Mouse (Mus musculus): ENCODE measurements around the gene Mrgprh. TPM values are rescaled to one million over a fixed set of nuclear protein-coding genes. Genes with fewer than 3 reads are reported as not detected.

Mrgprh gene
- polyA plus RNA-seq, 1 experiment from 2014 or later, result 0.13 TPM

DNA sequence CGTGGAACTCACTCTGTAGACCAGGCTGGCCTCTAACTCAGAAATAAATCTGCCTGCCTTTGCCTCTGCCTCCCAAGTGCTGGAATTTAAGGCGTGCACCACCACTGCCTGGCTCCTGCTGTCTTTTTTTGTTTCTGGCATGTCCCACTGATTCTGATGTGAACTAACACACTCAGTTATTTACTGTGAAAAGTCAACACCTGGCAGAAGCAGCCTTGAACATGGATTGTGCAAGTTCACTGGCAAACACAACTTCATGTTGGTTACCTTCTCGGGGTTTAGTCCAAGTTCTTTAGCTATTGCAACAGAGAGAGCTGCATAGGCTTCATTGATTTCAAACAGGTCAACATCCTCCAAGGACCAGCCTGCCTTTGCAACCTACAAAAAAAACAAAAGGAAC is 49.2 kb downstream of the Mrgprh start:
- no peak for ATAC-seq (ENCODE audit: insufficient number of reproducible peaks, insufficient read depth, low FRiP score, low TSS enrichment)
- H3K4me2 ChIP-seq (replicated peaks), result no peak overlapping the region
- 93% methylated on average over 3 of the region's 3 CpGs for WGBS
- no peak overlapping the region for H3K27ac ChIP-seq
- H3K27me3 ChIP-seq, result no peaks in the 10 kb centered on the region
- H3K9me3 ChIP-seq, result no peaks in the 10 kb centered on the region
- H3K36me3 ChIP-seq, result peaks cover 61% of the 10 kb centered on the region
- H3K4me3 ChIP-seq, result no peak overlapping the region
- no peak overlapping the region for H3K9ac ChIP-seq
- no peaks in the 10 kb centered on the region for H3K4me1 ChIP-seq

DNA sequence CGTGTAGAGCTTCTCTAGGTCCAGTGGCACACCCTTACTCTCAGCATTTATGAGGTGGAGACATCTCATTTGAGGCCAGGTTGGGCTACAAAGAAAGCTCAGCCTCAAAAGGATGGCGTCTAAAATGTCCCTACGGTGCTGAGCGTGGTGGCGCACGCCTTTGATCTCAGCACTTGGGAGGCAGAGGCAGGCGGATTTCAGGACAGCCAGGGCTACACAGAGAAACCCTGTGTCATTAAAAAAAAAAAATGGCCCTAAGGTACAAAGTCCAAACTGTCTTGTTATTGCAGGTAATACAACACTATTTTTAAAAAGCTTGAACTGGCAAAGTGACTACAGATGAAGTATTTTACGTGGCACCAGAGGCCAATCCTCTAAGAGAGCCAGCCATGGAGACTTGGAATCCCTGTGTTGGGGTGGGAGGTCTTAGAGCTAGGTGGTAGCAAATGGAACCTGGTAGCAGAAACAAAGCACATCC is 49.9 kb downstream of the Mrgprh start:
- no peak for ATAC-seq (ENCODE audit: insufficient number of reproducible peaks, insufficient read depth, low FRiP score, low TSS enrichment)
- Histone ChIP-seq H3K9ac (no peak overlapping the region), H3K36me3 (peaks cover 53% of the 10 kb centered on the region), H3K4me3 (no peak overlapping the region), H3K27me3 (no peaks in the 10 kb centered on the region), H3K4me2 (replicated peaks) (no peak overlapping the region), H3K27ac (no peak overlapping the region), H3K4me1 (no peaks in the 10 kb centered on the region), H3K9me3 (no peaks in the 10 kb centered on the region)
- 91% methylated on average over 8 of the region's 8 CpGs for WGBS

Small RNA genes lying within 50 kb of the gene (microRNA-seq; reads per million reads assigned to microRNA genes)
- not detected for gene Gm24085

Other genes with a start within 250 kb of the Mrgprh start
- 0.08 and 0.42 TPM in 2 replicates for gene Slc22a1, start 200.2 kb upstream of the Mrgprh start, polyA plus RNA-seq (2016; fragmentation: Nextera tagmentation; extraction: Ambion mirVana)
- 37.1 and 38.1 TPM in 2 replicates for gene Igf2r, start 106.4 kb upstream of the Mrgprh start, polyA plus RNA-seq (2016; fragmentation: Nextera tagmentation; extraction: Ambion mirVana)
- 0.70 and 1.3 TPM in 2 replicates for gene Mas1, start 7.9 kb upstream of the Mrgprh start, polyA plus RNA-seq (2016; fragmentation: Nextera tagmentation; extraction: Ambion mirVana)
- gene Pnldc1, start 34.2 kb downstream of the Mrgprh start, polyA plus RNA-seq (2016; fragmentation: Nextera tagmentation; extraction: Ambion mirVana), result 3.0 and 4.1 TPM in 2 replicates
- gene Tcp1, start 39.7 kb downstream of the Mrgprh start, polyA plus RNA-seq (2016; fragmentation: Nextera tagmentation; extraction: Ambion mirVana), result 475 and 490 TPM in 2 replicates
- 161 and 171 TPM in 2 replicates for gene Mrpl18, start 40.3 kb downstream of the Mrgprh start, polyA plus RNA-seq (2016; fragmentation: Nextera tagmentation; extraction: Ambion mirVana)
- gene Acat3, start 64.6 kb downstream of the Mrgprh start, polyA plus RNA-seq (2016; fragmentation: Nextera tagmentation; extraction: Ambion mirVana), result 1.0 and 1.4 TPM in 2 replicates
- 280 and 284 TPM in 2 replicates for gene Acat2, start 84.7 kb downstream of the Mrgprh start, polyA plus RNA-seq (2016; fragmentation: Nextera tagmentation; extraction: Ambion mirVana)
- 141 and 146 TPM in 2 replicates for gene Wtap, start 118.1 kb downstream of the Mrgprh start, polyA plus RNA-seq (2016; fragmentation: Nextera tagmentation; extraction: Ambion mirVana)
- gene Sod2, start 130.8 kb downstream of the Mrgprh start, polyA plus RNA-seq (2016; fragmentation: Nextera tagmentation; extraction: Ambion mirVana), result 83.1 and 87.8 TPM in 2 replicates
- gene Gpr31b, start 176.3 kb downstream of the Mrgprh start, polyA plus RNA-seq (2016; fragmentation: Nextera tagmentation; extraction: Ambion mirVana), result not detected in 2 replicates
- gene Tcp10b, start 185.1 kb downstream of the Mrgprh start, polyA plus RNA-seq (2016; fragmentation: Nextera tagmentation; extraction: Ambion mirVana), result not detected in 2 replicates